Mouse (Mus musculus): Measurements from ENCODE around the gene C2cd5. TPM values are rescaled to one million over a fixed set of nuclear protein-coding genes. Genes with fewer than 3 reads are reported as not detected.

The C2cd5 gene
- polyA plus RNA-seq, 1 experiment from 2014 or later, result 26.7 TPM

GRCm38 (mm10) chr6:142998221-142998999 is 101.5 kb downstream of the C2cd5 start:
- Histone ChIP-seq H3K27me3 (ENCODE audit: control insufficient read depth, insufficient read depth, low read depth, low read length) (no peaks in the 10 kb centered on the region), H3K36me3 (ENCODE audit: control insufficient read depth, insufficient read depth, low read length) (no peaks in the 10 kb centered on the region), H3K4me2 (ENCODE audit: low read depth, low read length) (no peak overlapping the region), H3K4me1 (replicated peaks; ENCODE audit: control insufficient read depth, insufficient read depth, low read length) (peaks cover 6% of the 10 kb centered on the region; the same call in 1 of the 2 replicates), H3K4me3 (ENCODE audit: low read length) (no peak overlapping the region), H3K9me3 (ENCODE audit: control insufficient read depth, low read length) (no peaks in the 10 kb centered on the region), H3K27ac (ENCODE audit: low read length) (no peak overlapping the region), H3K9ac (ENCODE audit: low read length) (no peak overlapping the region)
- WGBS, result 39% methylated on average over 12 of the region's 12 CpGs
- ATAC-seq (ENCODE audit: low read depth), result peak; percentile 62; the same call in 1 of the 2 replicates

DNA sequence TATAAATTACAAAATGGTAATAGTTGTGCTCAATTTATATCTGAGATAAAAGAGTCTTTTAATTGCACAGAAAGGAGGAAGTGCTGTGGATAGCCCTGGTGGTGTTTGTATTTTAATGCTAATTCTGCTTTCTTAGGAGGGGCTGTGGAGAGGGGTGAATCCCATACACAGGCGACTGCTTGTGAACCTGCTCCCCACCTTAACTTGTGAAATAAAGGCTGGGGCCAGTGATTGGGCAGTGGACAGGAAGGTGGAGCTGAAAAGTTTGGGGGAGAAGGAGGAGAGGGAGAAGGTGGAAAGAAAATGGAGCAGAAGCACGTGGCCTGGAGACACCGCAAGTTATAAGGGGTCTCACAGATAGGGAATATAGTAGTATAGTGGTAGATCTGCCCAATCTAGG is 103.1 kb downstream of the C2cd5 start:
- no peaks in the 10 kb centered on the region for H3K27me3 ChIP-seq (ENCODE audit: control insufficient read depth, insufficient read depth, low read depth, low read length)
- no peak overlapping the region for H3K4me2 ChIP-seq (ENCODE audit: low read depth, low read length)
- peaks cover 6% of the 10 kb centered on the region; the same call in 1 of the 2 replicates for H3K4me1 ChIP-seq (replicated peaks; ENCODE audit: control insufficient read depth, insufficient read depth, low read length)
- H3K36me3 ChIP-seq (ENCODE audit: control insufficient read depth, insufficient read depth, low read length), result no peaks in the 10 kb centered on the region
- H3K9ac ChIP-seq (ENCODE audit: low read length), result no peak overlapping the region
- H3K9me3 ChIP-seq (ENCODE audit: control insufficient read depth, low read length), result no peaks in the 10 kb centered on the region
- no peak overlapping the region for H3K27ac ChIP-seq (ENCODE audit: low read length)
- no peak for ATAC-seq (ENCODE audit: low read depth)
- 83% methylated on average over 3 of the region's 3 CpGs for WGBS
- no peak overlapping the region for H3K4me3 ChIP-seq (ENCODE audit: low read length)

DNA sequence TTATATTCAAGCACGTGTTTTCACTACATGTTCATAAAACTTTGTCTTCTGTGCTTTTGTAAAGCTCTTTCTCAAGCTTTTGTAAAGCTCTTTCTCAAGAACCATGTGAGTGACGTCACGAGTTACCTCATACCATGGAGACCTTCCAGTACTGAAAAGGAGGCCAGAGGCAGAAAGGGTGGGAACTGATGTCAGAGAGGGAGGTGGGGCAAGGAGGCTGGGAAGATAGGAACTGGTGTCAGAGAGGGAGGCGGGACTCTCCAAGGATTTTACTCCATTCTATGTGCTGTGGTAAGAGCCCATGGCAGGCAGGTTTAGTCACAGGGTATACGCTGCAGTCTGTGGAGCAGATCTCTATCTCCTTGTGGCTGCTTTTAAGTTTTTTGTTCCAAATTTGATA is 104.4 kb downstream of the C2cd5 start:
- H3K9me3 ChIP-seq (ENCODE audit: control insufficient read depth, low read length), result no peaks in the 10 kb centered on the region
- ATAC-seq (ENCODE audit: low read depth), result no peak
- no peak overlapping the region for H3K9ac ChIP-seq (ENCODE audit: low read length)
- peaks cover 6% of the 10 kb centered on the region; the same call in 1 of the 2 replicates for H3K4me1 ChIP-seq (replicated peaks; ENCODE audit: control insufficient read depth, insufficient read depth, low read length)
- H3K27me3 ChIP-seq (ENCODE audit: control insufficient read depth, insufficient read depth, low read depth, low read length), result no peaks in the 10 kb centered on the region
- H3K36me3 ChIP-seq (ENCODE audit: control insufficient read depth, insufficient read depth, low read length), result no peaks in the 10 kb centered on the region
- H3K27ac ChIP-seq (ENCODE audit: low read length), result no peak overlapping the region
- H3K4me2 ChIP-seq (ENCODE audit: low read depth, low read length), result no peak overlapping the region
- H3K4me3 ChIP-seq (ENCODE audit: low read length), result no peak overlapping the region
- 65% methylated on average over 5 of the region's 5 CpGs for WGBS

GRCm38 (mm10) chr6:142994821-142995220 is 105.1 kb downstream of the C2cd5 start:
- Histone ChIP-seq H3K9me3 (ENCODE audit: control insufficient read depth, low read length) (no peaks in the 10 kb centered on the region), H3K36me3 (ENCODE audit: control insufficient read depth, insufficient read depth, low read length) (no peaks in the 10 kb centered on the region), H3K4me2 (ENCODE audit: low read depth, low read length) (no peak overlapping the region), H3K4me1 (replicated peaks; ENCODE audit: control insufficient read depth, insufficient read depth, low read length) (peaks cover 6% of the 10 kb centered on the region; the same call in 1 of the 2 replicates), H3K9ac (ENCODE audit: low read length) (no peak overlapping the region), H3K27ac (ENCODE audit: low read length) (no peak overlapping the region), H3K4me3 (ENCODE audit: low read length) (no peak overlapping the region), H3K27me3 (ENCODE audit: control insufficient read depth, insufficient read depth, low read depth, low read length) (no peaks in the 10 kb centered on the region)
- no peak for ATAC-seq (ENCODE audit: low read depth)
- WGBS, result 46% methylated on average over 7 of the region's 7 CpGs

- no peak overlapping the region for H3K4me2 ChIP-seq (ENCODE audit: low read depth, low read length)
- no peaks in the 10 kb centered on the region for H3K36me3 ChIP-seq (ENCODE audit: control insufficient read depth, insufficient read depth, low read length)
- WGBS, result 17% methylated on average over 14 of the region's 14 CpGs
- H3K27ac ChIP-seq (ENCODE audit: low read length), result no peak overlapping the region
- H3K27me3 ChIP-seq (ENCODE audit: control insufficient read depth, insufficient read depth, low read depth, low read length), result no peaks in the 10 kb centered on the region
- no peak overlapping the region for H3K4me3 ChIP-seq (ENCODE audit: low read length)
- no peaks in the 10 kb centered on the region for H3K9me3 ChIP-seq (ENCODE audit: control insufficient read depth, low read length)
- H3K9ac ChIP-seq (ENCODE audit: low read length), result no peak overlapping the region
- peaks cover 6% of the 10 kb centered on the region; the same call in 1 of the 2 replicates for H3K4me1 ChIP-seq (replicated peaks; ENCODE audit: control insufficient read depth, insufficient read depth, low read length)
- ATAC-seq (ENCODE audit: low read depth), result no peak
These were observed 105.9 kb downstream of the C2cd5 start for GRCm38 (mm10) chr6:142993705-142994698.

DNA sequence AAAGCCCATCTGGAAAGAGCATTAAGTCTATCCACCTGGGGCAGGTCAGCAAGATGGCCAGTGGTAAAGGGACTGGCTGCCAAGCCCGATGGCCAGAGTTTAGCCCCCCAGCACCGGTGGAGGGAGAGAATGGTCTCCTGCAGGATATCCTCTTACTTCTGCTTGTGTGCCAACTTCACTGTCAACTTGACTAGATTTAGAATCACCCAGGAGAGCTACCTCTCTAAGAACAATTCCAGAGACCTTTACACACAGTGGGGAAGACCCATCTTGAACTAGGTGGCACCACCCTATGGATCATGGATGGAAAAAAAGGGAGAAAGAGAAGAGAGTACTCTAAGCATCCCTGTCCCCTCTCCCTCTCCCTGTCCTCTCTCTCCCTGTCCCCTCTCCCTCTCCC is 107.0 kb downstream of the C2cd5 start:
- Histone ChIP-seq H3K9me3 (ENCODE audit: control insufficient read depth, low read length) (no peaks in the 10 kb centered on the region), H3K36me3 (ENCODE audit: control insufficient read depth, insufficient read depth, low read length) (no peaks in the 10 kb centered on the region), H3K27me3 (ENCODE audit: control insufficient read depth, insufficient read depth, low read depth, low read length) (no peaks in the 10 kb centered on the region), H3K9ac (ENCODE audit: low read length) (no peak overlapping the region), H3K27ac (ENCODE audit: low read length) (no peak overlapping the region), H3K4me1 (replicated peaks; ENCODE audit: control insufficient read depth, insufficient read depth, low read length) (no peaks in the 10 kb centered on the region; the same call in 1 of the 2 replicates), H3K4me3 (ENCODE audit: low read length) (no peak overlapping the region), H3K4me2 (ENCODE audit: low read depth, low read length) (no peak overlapping the region)
- no peak for ATAC-seq (ENCODE audit: low read depth)
- WGBS, result 56% methylated on average over 2 of the region's 2 CpGs

DNA sequence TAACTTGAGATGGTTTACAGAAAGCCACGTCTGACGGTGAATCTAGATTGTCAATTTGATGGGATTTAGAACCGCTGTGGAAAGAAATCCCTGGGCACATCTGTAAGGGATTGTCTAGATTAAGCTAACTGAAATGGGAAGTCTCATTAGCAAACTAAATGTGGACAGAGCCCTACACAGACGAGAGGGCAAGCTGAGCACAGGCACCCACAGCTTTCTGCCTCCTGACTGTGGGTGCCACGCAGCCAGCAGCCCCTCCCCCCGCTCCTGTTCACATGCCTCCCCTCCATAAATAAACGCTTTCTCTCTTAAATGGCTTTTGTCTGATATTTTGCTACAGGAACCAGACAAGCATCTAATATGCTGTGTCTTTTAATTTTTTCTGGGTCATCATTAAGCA is 107.8 kb downstream of the C2cd5 start:
- H3K9me3 ChIP-seq (ENCODE audit: control insufficient read depth, low read length), result no peaks in the 10 kb centered on the region
- no peak for ATAC-seq (ENCODE audit: low read depth)
- no peaks in the 10 kb centered on the region for H3K36me3 ChIP-seq (ENCODE audit: control insufficient read depth, insufficient read depth, low read length)
- H3K4me3 ChIP-seq (ENCODE audit: low read length), result no peak overlapping the region
- 32% methylated on average over 7 of the region's 7 CpGs for WGBS
- H3K4me1 ChIP-seq (replicated peaks; ENCODE audit: control insufficient read depth, insufficient read depth, low read length), result no peaks in the 10 kb centered on the region; the same call in 1 of the 2 replicates
- H3K4me2 ChIP-seq (ENCODE audit: low read depth, low read length), result no peak overlapping the region
- H3K9ac ChIP-seq (ENCODE audit: low read length), result no peak overlapping the region
- H3K27me3 ChIP-seq (ENCODE audit: control insufficient read depth, insufficient read depth, low read depth, low read length), result no peaks in the 10 kb centered on the region
- H3K27ac ChIP-seq (ENCODE audit: low read length), result no peak overlapping the region

GRCm38 (mm10) chr6:142991391-142992059 is 108.4 kb downstream of the C2cd5 start:
- H3K9ac ChIP-seq (ENCODE audit: low read length), result no peak overlapping the region
- WGBS, result 40% methylated on average over 7 of the region's 7 CpGs
- H3K4me1 ChIP-seq (replicated peaks; ENCODE audit: control insufficient read depth, insufficient read depth, low read length), result no peaks in the 10 kb centered on the region; the same call in 1 of the 2 replicates
- H3K27ac ChIP-seq (ENCODE audit: low read length), result no peak overlapping the region
- H3K27me3 ChIP-seq (ENCODE audit: control insufficient read depth, insufficient read depth, low read depth, low read length), result no peaks in the 10 kb centered on the region
- no peaks in the 10 kb centered on the region for H3K36me3 ChIP-seq (ENCODE audit: control insufficient read depth, insufficient read depth, low read length)
- no peak overlapping the region for H3K4me3 ChIP-seq (ENCODE audit: low read length)
- no peak for ATAC-seq (ENCODE audit: low read depth)
- no peaks in the 10 kb centered on the region for H3K9me3 ChIP-seq (ENCODE audit: control insufficient read depth, low read length)
- no peak overlapping the region for H3K4me2 ChIP-seq (ENCODE audit: low read depth, low read length)

Measured in lung, embryonic 16.5 days (tissue).